Mouse (Mus musculus) thymus, postnatal 10 days (tissue): ENCODE measurements around the gene Fgf11.

Experiments
- DNase-seq, 2 experiments: peaks; one replicate each; pipeline ENCODE4 v3.0.0; 2021; ENCODE audit warnings: low spot score in 2 of 2

Gene Fgf11

GRCm38 (mm10) chr11:69784793-69785272, 16.8 kb downstream of the Fgf11 start:
- no peak for DNase-seq

- DNase-seq: no peak
Observed at GRCm38 (mm10) chr11:69781828-69782227, 19.8 kb downstream of the Fgf11 start.

- no peak for DNase-seq
Observed at GRCm38 (mm10) chr11:69778985-69779384, 22.7 kb downstream of the Fgf11 start.

GRCm38 (mm10) chr11:69778258-69778982, 23.2 kb downstream of the Fgf11 start:
- no peak for DNase-seq

- no peak for DNase-seq
Observed at GRCm38 (mm10) chr11:69777504-69778257, 24.0 kb downstream of the Fgf11 start.

GRCm38 (mm10) chr11:69776488-69776887, 25.2 kb downstream of the Fgf11 start:
- no peak for DNase-seq

GRCm38 (mm10) chr11:69775716-69776115, 25.9 kb downstream of the Fgf11 start:
- DNase-seq: no peak

GRCm38 (mm10) chr11:69774961-69775360, 26.7 kb downstream of the Fgf11 start:
- DNase-seq: no peak

- DNase-seq: no peak
Observed at GRCm38 (mm10) chr11:69767625-69767909, 34.1 kb downstream of the Fgf11 start.

GRCm38 (mm10) chr11:69766872-69767624, 34.6 kb downstream of the Fgf11 start:
- no peak for DNase-seq

- peak; percentile 85 to 91 for DNase-seq
Observed at GRCm38 (mm10) chr11:69766126-69766609, 35.5 kb downstream of the Fgf11 start.

- peak; percentile 35 to 53 for DNase-seq
Observed at GRCm38 (mm10) chr11:69765221-69766125, 36.2 kb downstream of the Fgf11 start, which contains the start of gene Zbtb4. Gene Zbtb4, plus strand, starts transcription at chr11:69765912.

- DNase-seq: no peak
Observed at GRCm38 (mm10) chr11:69763551-69763950, 38.1 kb downstream of the Fgf11 start.

GRCm38 (mm10) chr11:69761868-69762267, 39.8 kb downstream of the Fgf11 start, which contains the start of gene Slc35g3:
Gene Slc35g3, minus strand, starts transcription at chr11:69761968.
- no peak for DNase-seq

GRCm38 (mm10) chr11:69760901-69761200, 40.8 kb downstream of the Fgf11 start:
- no peak for DNase-seq

GRCm38 (mm10) chr11:69760160-69760900, 41.3 kb downstream of the Fgf11 start:
- no peak for DNase-seq

GRCm38 (mm10) chr11:69758971-69759721, 42.5 kb downstream of the Fgf11 start:
- DNase-seq: peak; percentile 78 to 82

- peak; percentile 96 to 98 for DNase-seq
Observed at GRCm38 (mm10) chr11:69758478-69758970, 43.1 kb downstream of the Fgf11 start, which contains the start of gene Polr2a. Gene Polr2a, minus strand, starts transcription at chr11:69758637.

- peak; percentile 92 to 96 for DNase-seq
Observed at GRCm38 (mm10) chr11:69758090-69758456, 43.6 kb downstream of the Fgf11 start.
